Mouse (Mus musculus): ENCODE data around the gene Tor1b.
"Not testable (repeated sequence)": the region's sequence is repeated elsewhere in the genome, so short reads cannot be mapped to it uniquely, and the experiment has no call there.

The Tor1b gene

DNA sequence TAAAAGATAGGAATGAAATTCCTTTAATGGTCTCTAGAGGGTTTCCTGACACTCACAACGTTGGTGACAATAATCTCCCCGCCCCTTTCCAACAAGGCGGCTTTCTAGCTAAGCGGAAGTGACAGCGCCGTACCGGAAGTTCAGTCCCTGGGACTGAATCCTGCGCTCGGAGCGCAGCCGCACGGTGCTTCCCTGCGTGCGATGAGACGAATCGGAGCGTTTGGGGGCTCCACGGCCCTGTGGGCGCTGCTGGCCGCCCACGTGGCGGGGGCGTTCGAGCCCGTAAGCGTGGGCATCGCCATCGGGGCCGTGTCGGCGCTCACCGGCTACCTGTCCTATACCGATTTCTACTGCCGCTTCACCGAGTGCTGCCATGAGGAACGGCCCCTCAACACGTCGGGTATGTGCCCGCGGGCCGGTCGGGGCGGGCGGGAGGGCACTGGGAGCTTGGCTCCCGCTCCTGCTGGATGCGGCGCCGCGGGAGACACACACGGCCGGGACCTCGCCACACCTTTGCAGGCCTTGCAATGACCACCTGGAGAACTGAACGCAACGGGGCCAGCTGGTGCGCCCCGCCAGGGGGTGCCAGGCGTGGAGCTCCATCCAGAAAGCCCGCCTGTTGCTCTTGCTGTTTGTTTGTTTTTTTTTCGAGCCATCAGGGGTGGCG lies at the start of gene Tor1b:
Tor1b (plus strand) TSS at position 136 of the 667 bp plus-strand sequence.
- DNase-seq: peak; percentile 87

GRCm38 (mm10) chr2:30904231-30904630 lies 48.5 kb upstream of the Tor1b start:
- no peak for DNase-seq

DNA sequence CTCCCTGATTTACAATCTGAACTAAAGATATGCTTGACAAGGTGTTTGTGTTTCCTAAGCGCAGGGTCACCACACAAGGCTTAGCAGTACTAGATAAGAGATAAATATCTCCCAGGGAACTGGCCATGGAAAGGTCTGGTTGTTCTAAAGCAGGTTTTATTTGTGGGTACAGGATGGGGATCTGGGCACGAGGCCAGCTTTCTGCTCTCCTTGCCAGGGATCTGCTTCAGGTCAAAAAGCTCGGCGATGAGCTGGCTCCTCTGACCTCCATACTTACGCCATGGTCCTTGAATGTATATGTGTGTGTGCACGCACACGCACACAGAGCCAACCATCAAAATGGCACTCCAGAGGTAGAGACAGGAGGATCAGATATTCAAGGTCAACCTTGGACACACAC lies 47.8 kb upstream of the Tor1b start:
- DNase-seq: peak; percentile 24

- DNase-seq: no peak
Measured at GRCm38 (mm10) chr2:30905906-30906305, 46.9 kb upstream of the Tor1b start.

DNA sequence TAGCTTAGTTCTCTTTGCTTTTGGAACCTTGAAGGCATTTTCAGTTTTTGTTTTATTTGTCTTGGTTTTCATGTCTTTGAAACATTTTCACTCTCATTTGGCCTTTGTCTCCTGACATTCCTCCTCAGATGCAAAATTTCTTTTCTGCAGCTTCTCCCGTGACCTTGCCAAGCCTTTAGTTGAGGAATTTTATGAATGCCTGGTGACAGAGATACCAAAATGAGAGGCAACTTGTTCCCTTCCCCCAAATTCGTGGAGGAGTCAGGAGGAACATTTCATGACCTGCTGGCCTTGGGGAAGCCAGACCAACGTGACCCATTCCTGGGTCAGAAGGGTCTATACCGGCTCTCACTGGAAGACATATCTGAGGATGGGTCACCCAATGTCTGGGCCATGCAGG lies 46.1 kb upstream of the Tor1b start:
- DNase-seq: no peak

- DNase-seq: no peak
Measured at GRCm38 (mm10) chr2:30912291-30912773, 40.4 kb upstream of the Tor1b start.

DNA sequence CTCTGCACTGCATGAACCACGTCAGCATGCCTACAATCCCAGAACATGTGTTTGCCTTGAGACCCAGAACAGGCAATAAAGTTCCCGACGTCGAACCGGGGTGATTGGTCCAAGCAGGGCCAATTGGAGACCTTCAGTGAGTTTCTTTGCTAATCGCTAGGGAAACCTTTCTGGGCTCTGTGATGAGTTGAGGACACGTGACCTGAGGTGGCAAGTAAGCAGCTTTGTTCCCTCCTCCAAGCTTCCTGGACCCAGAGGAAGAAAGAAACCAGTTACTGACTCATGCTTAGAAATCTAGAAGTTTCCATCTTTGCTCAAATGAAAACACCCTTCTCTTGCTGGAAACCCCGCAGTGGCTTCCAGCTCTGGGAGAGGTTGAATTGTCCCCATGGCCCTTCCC lies 39.7 kb upstream of the Tor1b start:
- no peak for DNase-seq

DNA sequence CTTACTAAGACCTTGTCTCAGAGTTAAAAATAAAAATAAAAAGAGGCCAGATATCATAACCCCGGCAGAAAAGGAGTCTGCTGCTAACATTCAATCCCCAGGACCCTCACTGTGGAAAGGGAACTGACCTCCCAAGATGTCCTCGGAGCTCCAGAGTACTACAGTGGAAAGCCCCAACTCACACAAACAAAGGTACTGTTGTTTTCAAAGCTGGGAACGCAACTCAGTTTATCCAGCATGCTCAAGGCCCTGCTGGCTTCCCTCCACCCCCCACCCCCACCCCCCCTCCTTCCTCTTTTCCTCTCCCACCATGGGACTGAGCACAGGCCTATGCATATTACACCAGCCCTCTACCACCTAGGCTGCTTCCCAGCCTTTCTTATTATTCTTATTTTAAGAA lies 37.9 kb upstream of the Tor1b start:
- no peak for DNase-seq

- no peak for DNase-seq
Measured at GRCm38 (mm10) chr2:30915376-30915775, 37.4 kb upstream of the Tor1b start.

GRCm38 (mm10) chr2:30915933-30916332 lies 36.8 kb upstream of the Tor1b start:
- not testable (repeated sequence) for DNase-seq

DNA sequence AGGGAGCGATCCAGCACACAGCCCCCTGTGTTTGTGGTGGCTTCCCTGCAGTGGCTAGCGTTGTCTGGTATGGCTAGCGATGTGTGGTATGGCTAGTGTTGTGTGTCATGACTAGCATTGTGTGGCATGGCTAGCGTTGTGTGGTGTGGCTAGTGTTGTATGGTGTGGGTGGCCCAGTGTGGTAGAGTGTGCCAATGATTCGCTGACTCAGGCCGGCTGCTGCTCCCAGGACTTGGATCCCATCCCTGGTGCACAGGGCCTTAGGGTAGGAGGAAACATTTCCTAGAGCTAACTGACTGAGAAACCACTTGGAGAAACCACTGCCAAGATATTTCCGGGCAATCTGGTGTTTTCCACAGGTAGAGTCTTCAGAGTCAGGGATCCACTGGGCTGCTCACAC lies 35.1 kb upstream of the Tor1b start:
- DNase-seq: no peak

DNA sequence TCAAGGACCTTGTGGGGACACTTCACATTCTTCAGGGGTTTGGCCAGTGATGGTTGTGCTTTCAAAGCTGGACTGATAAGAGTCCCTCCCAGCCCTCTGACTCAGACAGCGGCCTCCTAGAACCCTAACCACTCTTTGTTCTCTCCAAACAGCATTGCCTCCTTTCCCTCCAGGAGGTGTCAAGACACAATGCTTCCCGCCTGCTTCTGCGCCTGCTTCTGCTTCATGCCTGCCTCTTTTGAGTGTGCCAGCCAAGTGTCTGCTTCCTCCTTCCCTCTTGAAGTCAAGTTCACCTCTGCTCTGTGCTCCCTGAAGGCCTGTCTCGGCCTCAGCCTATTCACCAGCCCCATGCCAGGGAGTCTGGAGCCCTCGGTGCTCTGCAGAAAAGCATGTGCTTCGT lies 34.6 kb upstream of the Tor1b start:
- no peak for DNase-seq

- no peak for DNase-seq
Measured at GRCm38 (mm10) chr2:30918780-30919329, 33.9 kb upstream of the Tor1b start.

DNA sequence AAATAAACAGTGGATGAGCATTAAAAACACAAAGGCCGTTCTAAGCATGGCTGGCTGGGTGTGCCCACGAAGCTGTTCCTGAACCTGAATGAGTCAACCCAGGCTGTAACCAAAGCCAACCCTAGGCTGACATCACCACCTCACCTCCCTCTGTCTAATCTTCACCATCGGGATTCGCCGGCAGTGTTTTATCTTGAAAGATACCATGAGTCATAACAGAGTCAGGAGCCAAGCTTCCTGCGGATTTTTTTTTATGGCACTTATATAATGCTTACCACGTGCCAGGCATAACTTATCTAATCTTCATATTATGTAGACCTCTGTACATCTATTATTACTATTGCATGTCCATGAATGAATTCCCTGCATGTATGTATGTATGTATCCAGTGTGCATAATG lies 32.5 kb upstream of the Tor1b start:
- DNase-seq: no peak

GRCm38 (mm10) chr2:30923099-30923498 lies 29.7 kb upstream of the Tor1b start:
- DNase-seq: no peak

- no peak for DNase-seq
Measured at GRCm38 (mm10) chr2:30925181-30925580, 27.6 kb upstream of the Tor1b start.

GRCm38 (mm10) chr2:30926381-30926780 lies 26.4 kb upstream of the Tor1b start:
- no peak for DNase-seq

GRCm38 (mm10) chr2:30927151-30927781 lies 25.5 kb upstream of the Tor1b start:
- no peak for DNase-seq

DNA sequence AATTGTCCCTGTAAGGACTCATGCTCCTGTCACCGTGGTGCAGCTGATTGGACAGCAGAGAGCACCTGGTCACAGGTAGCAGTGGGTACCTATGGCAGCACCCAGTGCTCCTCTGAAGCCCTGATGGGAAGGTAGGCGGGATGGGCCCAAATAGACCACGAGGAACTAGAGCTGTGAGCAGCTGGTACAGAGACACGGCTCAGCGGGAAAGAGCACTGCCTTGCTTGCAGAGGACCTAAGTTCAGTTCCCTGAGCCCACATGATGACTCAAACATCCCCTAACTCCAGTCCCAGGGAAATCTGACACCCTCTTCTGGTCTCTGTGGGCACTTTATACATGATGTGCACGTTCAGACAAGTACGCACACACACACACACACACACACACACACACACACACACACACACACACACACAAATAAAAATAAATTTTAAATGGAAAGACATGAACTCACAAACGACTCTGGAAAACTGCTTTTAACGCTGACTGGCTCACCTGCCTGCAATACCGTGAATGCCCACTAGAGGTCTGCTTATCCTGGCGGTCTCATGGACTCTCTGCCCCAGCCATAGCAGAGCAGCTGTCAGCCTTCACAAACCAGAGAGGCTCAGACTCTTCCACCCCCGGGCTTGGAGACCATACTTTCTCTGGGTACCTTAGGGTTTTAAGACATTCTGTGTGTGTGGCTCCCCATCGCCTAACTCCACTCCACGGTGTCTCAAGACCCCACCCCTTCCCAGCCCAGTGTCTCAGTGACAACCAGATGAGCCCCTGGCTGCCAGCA lies 24.7 kb upstream of the Tor1b start:
- peak; percentile 65 for DNase-seq

- no peak for DNase-seq
Measured at GRCm38 (mm10) chr2:30928893-30929482, 23.8 kb upstream of the Tor1b start.

- DNase-seq: peak; percentile 85
Measured at GRCm38 (mm10) chr2:30929483-30930045, 23.2 kb upstream of the Tor1b start, which contains the start of gene Ptges. Gene Ptges (minus strand): TSS chr2:30929863.

GRCm38 (mm10) chr2:30930846-30931245 lies 21.9 kb upstream of the Tor1b start:
- DNase-seq: not testable (repeated sequence)

GRCm38 (mm10) chr2:30931922-30932321 lies 20.8 kb upstream of the Tor1b start:
- no peak for DNase-seq

All from cerebellum, adult 9-11 months (tissue).